Mouse (Mus musculus) bone marrow macrophage, adult 2 months (primary cell): ENCODE measurements around the gene Pitx2.

Source experiments
- CTCF ChIP-seq: IDR thresholded peaks from 2 replicates; pipeline ENCODE4 v1.5.1; 2012; ENCODE audit warnings: low read depth, mild to moderate bottlenecking, low read length, moderate library complexity
- POLR2A ChIP-seq: IDR thresholded peaks from 2 replicates; pipeline ENCODE4 v1.6.1; 2012; ENCODE audit warnings: mild to moderate bottlenecking, low read depth, low read length, borderline replicate concordance

GRCm38 (mm10) chr3:129161333-129162035, 38.2 kb upstream of the Pitx2 start:
- TF ChIP-seq POLR2A (no peak), CTCF (no peak)
